Mouse (Mus musculus) heart, adult 18-20 months (tissue): ENCODE data around the gene Tspan32. TPM values are rescaled to one million over a fixed set of nuclear protein-coding genes. Genes with fewer than 3 reads are reported as not detected.
A peak's percentile ranks its signal among the peaks of the same experiment; 100 is the strongest.

Experiments used
- DNase-seq, 2 experiments: peaks; one replicate each; pipeline ENCODE4 v3.0.0; 2021 to 2022; ENCODE audit warnings: mixed read lengths in 1 of 2
- total RNA-seq, 2 experiments: library from RNA; stranded (reverse); gene quantifications; 2 replicates each; pipeline ENCODE4 v1.2.3; 2021

Gene Tspan32
- total RNA-seq, 2 experiments from 2014 or later: 0.69 to 2.6 TPM

GRCm38 (mm10) chr7:143054612-143054965 lies 49.7 kb downstream of the Tspan32 start:
- peak in 1 of 2 experiments; percentile 37 for DNase-seq

- DNase-seq: peak; percentile 33 to 36
These were observed 50.2 kb downstream of the Tspan32 start for GRCm38 (mm10) chr7:143055001-143055400.

GRCm38 (mm10) chr7:143055499-143056186 lies 50.8 kb downstream of the Tspan32 start:
- peak; percentile 24 to 43 for DNase-seq

DNA sequence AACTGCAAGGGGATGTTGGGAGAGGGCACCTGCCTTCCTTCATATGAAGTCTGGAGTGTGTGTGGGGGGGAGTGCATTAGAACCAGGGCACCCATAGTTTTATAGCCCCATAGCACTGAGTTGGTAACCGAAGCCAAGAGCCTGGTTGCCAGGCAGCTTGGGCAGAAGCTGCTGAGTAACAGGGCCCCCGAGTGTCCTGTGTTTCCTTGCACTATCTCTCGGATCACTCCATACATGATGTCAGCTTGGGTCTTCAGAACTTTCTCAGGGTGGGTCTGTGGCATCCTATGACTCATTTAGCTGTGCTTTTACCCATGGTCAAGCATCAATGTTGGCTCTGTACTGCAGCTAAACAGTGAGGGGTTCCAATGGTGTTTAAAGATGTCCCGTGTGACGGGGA lies 52.2 kb downstream of the Tspan32 start:
- peak in 1 of 2 experiments; percentile 22 for DNase-seq

GRCm38 (mm10) chr7:143057667-143058220 lies 52.9 kb downstream of the Tspan32 start:
- DNase-seq: peak in 1 of 2 experiments; percentile 33

- peak; percentile 52 to 75 for DNase-seq
These were observed 53.4 kb downstream of the Tspan32 start for GRCm38 (mm10) chr7:143058221-143058697.

- peak; percentile 71 to 77 for DNase-seq
These were observed 54.5 kb downstream of the Tspan32 start for GRCm38 (mm10) chr7:143059202-143059870.

GRCm38 (mm10) chr7:143062704-143063103 lies 57.9 kb downstream of the Tspan32 start:
- peak; percentile 17 to 52 for DNase-seq

DNA sequence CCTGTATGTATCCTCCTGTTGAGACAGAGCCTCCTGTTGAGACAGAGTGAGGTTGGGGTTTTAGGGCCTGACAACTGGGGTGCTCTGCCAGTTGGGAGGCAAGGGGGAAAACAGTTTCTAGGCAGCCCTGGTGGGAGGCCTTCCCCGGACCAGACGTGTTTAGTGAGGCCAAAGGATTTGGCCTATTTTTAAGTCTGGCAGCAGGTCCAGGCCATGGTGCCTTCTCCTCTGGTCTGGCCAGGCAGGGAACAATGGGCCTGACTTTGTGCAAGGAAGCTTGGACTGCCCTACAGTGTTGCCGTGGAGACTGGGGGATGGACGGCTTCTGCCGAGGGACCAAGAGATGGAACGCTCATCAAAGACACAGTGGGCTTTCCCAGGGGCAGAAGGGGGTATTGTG lies 59.4 kb downstream of the Tspan32 start:
- DNase-seq: no peak

- no peak for DNase-seq
These were observed 60.8 kb downstream of the Tspan32 start for GRCm38 (mm10) chr7:143065692-143066091.

DNA sequence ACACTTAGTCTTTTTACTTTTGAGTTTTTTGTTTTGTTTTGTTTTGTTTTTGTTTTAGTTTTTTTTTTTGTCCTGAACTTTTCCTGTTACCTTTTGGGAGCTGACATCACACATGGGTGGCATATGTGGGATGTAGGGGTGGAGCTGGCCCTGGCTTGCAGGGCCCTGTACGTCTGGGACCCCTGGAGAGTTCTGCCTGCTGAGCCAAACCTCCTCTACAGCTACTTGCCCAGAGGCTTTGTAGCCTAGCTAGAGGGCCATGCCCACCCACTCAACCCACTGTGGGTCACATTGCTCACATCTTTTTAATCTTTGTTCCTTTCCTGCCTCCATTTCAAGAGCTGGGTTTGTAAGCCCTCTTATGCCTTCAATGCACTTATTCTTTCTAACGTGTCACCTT lies 62.6 kb downstream of the Tspan32 start:
- DNase-seq: no peak

DNA sequence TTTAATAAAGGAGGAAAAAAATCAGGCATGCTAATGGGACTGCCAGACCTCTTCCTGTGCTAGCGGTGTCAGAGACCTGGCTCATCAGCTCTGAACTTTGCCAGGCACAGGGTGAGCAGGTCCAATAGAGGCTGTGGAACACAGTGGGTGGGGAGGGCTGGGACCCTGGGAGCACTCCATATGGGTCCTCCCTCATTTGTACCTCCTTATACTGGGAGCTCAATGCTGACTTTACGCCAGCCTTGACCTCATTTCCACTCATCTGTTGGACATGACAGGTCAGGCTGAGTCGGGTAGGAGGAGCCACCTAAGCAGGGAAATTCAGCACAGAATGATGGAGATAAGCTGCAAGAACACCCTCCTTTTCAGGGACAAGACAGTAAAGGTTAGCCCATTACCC lies 63.1 kb downstream of the Tspan32 start:
- DNase-seq: no peak

GRCm38 (mm10) chr7:143068316-143068881 lies 63.6 kb downstream of the Tspan32 start:
- DNase-seq: no peak

DNA sequence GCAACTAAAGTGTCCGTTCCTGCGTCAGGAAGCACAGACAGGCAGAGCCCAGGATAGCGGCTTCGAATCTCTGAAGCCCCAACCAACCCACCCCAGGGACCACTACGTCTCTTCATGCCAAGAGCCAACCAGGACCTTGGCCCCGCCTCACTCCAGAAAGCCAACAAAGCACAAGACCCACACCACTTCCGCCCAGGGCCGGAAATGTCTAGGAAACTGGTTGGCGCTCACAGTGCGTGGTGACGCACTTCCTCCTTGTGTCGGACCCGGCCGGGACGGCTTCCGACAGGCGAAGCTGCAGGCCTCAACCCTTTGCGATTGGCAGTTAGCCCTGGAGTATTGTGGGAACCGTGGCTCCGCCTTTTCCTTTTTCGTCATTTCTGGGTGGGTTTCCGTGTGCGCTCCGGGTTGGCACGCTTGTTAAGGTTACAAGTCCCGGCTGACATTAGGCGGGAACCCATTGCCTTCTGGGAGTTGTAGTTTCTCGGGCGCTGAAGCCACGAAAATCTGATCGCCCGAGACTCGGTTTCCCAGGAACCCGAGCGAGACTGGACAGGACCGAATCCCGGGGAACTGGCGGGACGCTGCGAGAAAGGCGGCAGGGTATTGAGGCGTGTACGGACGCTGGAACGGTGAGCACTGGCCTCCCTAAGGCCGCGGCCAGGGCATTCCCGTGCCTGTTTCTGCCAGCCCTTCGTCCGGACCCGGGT lies 64.2 kb downstream of the Tspan32 start, which contains the start of gene Tssc4:
Gene Tssc4, plus strand, starts transcription at position 368 of the 710 bp plus-strand sequence.
- peak; percentile 98 to 100 for DNase-seq

Other genes with a start within 250 kb of the Tspan32 start
- gene Th, start 73.9 kb upstream of the Tspan32 start, total RNA-seq: not detected
- not detected for gene Ascl2, start 35.8 kb upstream of the Tspan32 start, total RNA-seq
- gene Cd81, start 47.7 kb downstream of the Tspan32 start, total RNA-seq: 100 to 1,000 TPM; 410 to 413 TPM
- gene Tssc4, start 64.2 kb downstream of the Tspan32 start, total RNA-seq: 10 to 100 TPM; 13.1 to 14.9 TPM
- under 1 TPM in 1 of 2 experiments, not detected in 1; 0.10 TPM for gene Trpm5, start 89.6 kb downstream of the Tspan32 start, total RNA-seq
- 10 to 100 TPM; 33.8 to 36.4 TPM for gene Kcnq1, start 101.3 kb downstream of the Tspan32 start, total RNA-seq